Mouse (Mus musculus): Measurements from ENCODE around the gene Nhlh1. TPM values are rescaled to one million over a fixed set of nuclear protein-coding genes. Genes with fewer than 3 reads are reported as not detected.

The Nhlh1 gene
- total and polyA plus RNA-seq, 2 experiments from 2014 or later: 0.12 to 3.6 TPM

GRCm38 (mm10) chr1:172049131-172049782, 8.1 kb downstream of the Nhlh1 start:
- Histone ChIP-seq H3K4me1 (ENCODE audit: insufficient read depth, low read length) (no peaks in the 10 kb centered on the region), H3K9ac (replicated peaks; ENCODE audit: low read length, poor library complexity, severe bottlenecking) (0 out of 2 replicates have a peak overlapping the region, but pooled peaks have one; percentile 24), H3K4me3 (ENCODE audit: low read depth, low read length) (no peak overlapping the region), H3K4me2 (ENCODE audit: low read depth, low read length, poor library complexity, severe bottlenecking) (peak overlapping the region; percentile 5; the same call in 1 of the 2 replicates), H3K27ac (ENCODE audit: low read depth, low read length) (no peak overlapping the region), H3K9me3 (ENCODE audit: low read length) (no peaks in the 10 kb centered on the region), H3K36me3 (ENCODE audit: insufficient read depth, low read length) (no peaks in the 10 kb centered on the region), H3K27me3 (ENCODE audit: insufficient read depth, low read length) (no peaks in the 10 kb centered on the region)
- ATAC-seq (ENCODE audit: low FRiP score) (peak; percentile 47), DNase-seq (ENCODE audit: low spot score) (peak; percentile 48)
- no peak for TF ChIP-seq CTCF (IDR thresholded peaks at IDR 0.05)
- WGBS: 13% methylated on average over 13 of the region's 13 CpGs

DNA sequence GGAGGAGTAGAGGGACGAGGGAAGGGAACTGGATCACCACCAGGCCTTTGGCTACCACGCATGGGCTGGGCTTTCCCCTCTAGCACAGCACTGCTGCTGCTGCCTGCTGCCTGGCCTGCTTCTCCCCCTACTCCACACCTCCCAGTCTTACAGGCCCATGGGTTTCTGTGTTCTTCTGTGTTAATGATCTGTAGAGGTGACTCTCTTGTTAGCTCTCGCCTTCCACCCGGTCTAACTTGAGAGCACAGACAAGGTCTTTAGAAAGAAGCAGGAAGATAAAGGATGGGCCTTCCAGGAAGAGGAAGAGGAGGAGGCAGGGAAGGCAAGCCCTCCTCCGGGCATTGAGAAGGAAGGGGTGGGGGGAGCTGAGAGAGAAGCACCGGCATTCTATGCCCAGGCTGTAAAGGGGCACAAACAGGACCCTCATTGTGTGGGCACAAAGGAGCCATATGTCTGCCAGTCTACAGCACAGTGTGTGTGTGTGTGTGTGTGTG, 9.1 kb downstream of the Nhlh1 start:
- ATAC-seq (ENCODE audit: low FRiP score) (peak; percentile 68), DNase-seq (ENCODE audit: low spot score) (peak; percentile 72)
- no peaks in the 10 kb centered on the region for H3K4me1 ChIP-seq (ENCODE audit: insufficient read depth, low read length)
- peak overlapping the region; percentile 43 for H3K27ac ChIP-seq (ENCODE audit: low read depth, low read length)
- no peak overlapping the region for H3K4me3 ChIP-seq (ENCODE audit: low read depth, low read length)
- WGBS: 23% methylated on average over 6 of the region's 6 CpGs
- no peaks in the 10 kb centered on the region for H3K27me3 ChIP-seq (ENCODE audit: insufficient read depth, low read length)
- H3K4me2 ChIP-seq (ENCODE audit: low read depth, low read length, poor library complexity, severe bottlenecking): peak overlapping the region; percentile 22
- H3K9me3 ChIP-seq (ENCODE audit: low read length): no peaks in the 10 kb centered on the region
- no peaks in the 10 kb centered on the region for H3K36me3 ChIP-seq (ENCODE audit: insufficient read depth, low read length)
- TF ChIP-seq CTCF (IDR thresholded peaks at IDR 0.05): no peak
- H3K9ac ChIP-seq (replicated peaks; ENCODE audit: low read length, poor library complexity, severe bottlenecking): 0 out of 2 replicates have a peak overlapping the region, but pooled peaks have one; percentile 24

GRCm38 (mm10) chr1:172046938-172047337, 10.4 kb downstream of the Nhlh1 start:
- 9% methylated on average over 5 of the region's 5 CpGs for WGBS
- Histone ChIP-seq H3K36me3 (ENCODE audit: insufficient read depth, low read length) (no peaks in the 10 kb centered on the region), H3K27ac (ENCODE audit: low read depth, low read length) (no peak overlapping the region), H3K9ac (replicated peaks; ENCODE audit: low read length, poor library complexity, severe bottlenecking) (no peak overlapping the region), H3K4me1 (ENCODE audit: insufficient read depth, low read length) (no peaks in the 10 kb centered on the region), H3K9me3 (ENCODE audit: low read length) (no peaks in the 10 kb centered on the region), H3K27me3 (ENCODE audit: insufficient read depth, low read length) (no peaks in the 10 kb centered on the region), H3K4me3 (ENCODE audit: low read depth, low read length) (no peak overlapping the region), H3K4me2 (ENCODE audit: low read depth, low read length, poor library complexity, severe bottlenecking) (no peak overlapping the region)
- ATAC-seq (ENCODE audit: low FRiP score): peak; percentile 35; the same call in 1 of the 2 replicates
- DNase-seq (ENCODE audit: low spot score): peak; percentile 89
- peak; percentile 90 for TF ChIP-seq CTCF (IDR thresholded peaks at IDR 0.05)

GRCm38 (mm10) chr1:172046410-172046809, 11.0 kb downstream of the Nhlh1 start:
- Histone ChIP-seq H3K36me3 (ENCODE audit: insufficient read depth, low read length) (no peaks in the 10 kb centered on the region), H3K27ac (ENCODE audit: low read depth, low read length) (no peak overlapping the region), H3K9ac (replicated peaks; ENCODE audit: low read length, poor library complexity, severe bottlenecking) (no peak overlapping the region), H3K9me3 (ENCODE audit: low read length) (no peaks in the 10 kb centered on the region), H3K4me3 (ENCODE audit: low read depth, low read length) (no peak overlapping the region), H3K4me2 (ENCODE audit: low read depth, low read length, poor library complexity, severe bottlenecking) (no peak overlapping the region), H3K4me1 (ENCODE audit: insufficient read depth, low read length) (no peaks in the 10 kb centered on the region), H3K27me3 (ENCODE audit: insufficient read depth, low read length) (no peaks in the 10 kb centered on the region)
- no peak for TF ChIP-seq CTCF (IDR thresholded peaks at IDR 0.05)
- no peak for DNase-seq (ENCODE audit: low spot score)
- 72% methylated on average over 8 of the region's 8 CpGs for WGBS
- ATAC-seq (ENCODE audit: low FRiP score): no peak

GRCm38 (mm10) chr1:172029914-172030313, 27.5 kb downstream of the Nhlh1 start:
- Histone ChIP-seq H3K27me3 (ENCODE audit: insufficient read depth, low read length) (no peaks in the 10 kb centered on the region), H3K9me3 (ENCODE audit: low read length) (no peaks in the 10 kb centered on the region), H3K4me2 (ENCODE audit: low read depth, low read length, poor library complexity, severe bottlenecking) (no peak overlapping the region), H3K4me1 (ENCODE audit: insufficient read depth, low read length) (peaks cover 9% of the 10 kb centered on the region; the same call in 1 of the 2 replicates), H3K9ac (replicated peaks; ENCODE audit: low read length, poor library complexity, severe bottlenecking) (no peak overlapping the region), H3K4me3 (ENCODE audit: low read depth, low read length) (no peak overlapping the region), H3K36me3 (ENCODE audit: insufficient read depth, low read length) (no peaks in the 10 kb centered on the region), H3K27ac (ENCODE audit: low read depth, low read length) (no peak overlapping the region)
- ATAC-seq (ENCODE audit: low FRiP score) (no peak), DNase-seq (ENCODE audit: low spot score) (no peak)
- no peak for TF ChIP-seq CTCF (IDR thresholded peaks at IDR 0.05)
- WGBS: 93% methylated on average over 2 of the region's 2 CpGs

Measured in midbrain, postnatal 0 days (tissue).